Mouse (Mus musculus) hematopoietic stem cell, adult 5-6 weeks (primary cell): ENCODE data around the gene Fam71b. TPM values are rescaled to one million over a fixed set of nuclear protein-coding genes. Genes with fewer than 3 reads are reported as not detected.

Experiments
- ATAC-seq, 2 experiments: fragments of 125-278 bp in 1 of 2; replicated peaks in 1 of 2; 2 replicates each; pipeline ENCODE4 v1.8.0; 2016 to 2017; ENCODE audit warnings: inconsistent platforms in 2 of 2, mild to moderate bottlenecking in 2 of 2, moderate number of reproducible peaks in 2 of 2, low read depth in 1 of 2, moderate TSS enrichment in 1 of 2; ENCODE audit not compliant: low FRiP score in 2 of 2, poor library complexity in 2 of 2, severe bottlenecking in 2 of 2, insufficient read depth in 1 of 2, low TSS enrichment in 1 of 2
- total RNA-seq: library from RNA; stranded (forward); fragments of 172-1452, 232-1000 nt; gene quantifications from 2 replicates; pipeline ENCODE4 v1.2.3, GENCODE M21; 2017

The Fam71b gene
- total RNA-seq, 1 experiment from 2014 or later = not detected

GRCm38 (mm10) chr11:46447644-46448484, 51.5 kb downstream of the Fam71b start:
- peak; percentile 57 to 68 for ATAC-seq

- ATAC-seq = peak; percentile 44 to 62; a peak in 3 of 4 replicates
Observed at GRCm38 (mm10) chr11:46449461-46450080, 53.2 kb downstream of the Fam71b start.

GRCm38 (mm10) chr11:46454453-46455045, 58.2 kb downstream of the Fam71b start, which contains the start of gene Havcr2:
TSS of gene Havcr2 (plus strand) at chr11:46454935.
- peak; percentile 85 to 94 for ATAC-seq

Other genes starting within 250 kb of the Fam71b start
- gene Nipal4, start 230.1 kb upstream of the Fam71b start, total RNA-seq = not detected in 2 replicates
- gene Fndc9, start 161.0 kb upstream of the Fam71b start, total RNA-seq = not detected in 2 replicates
- gene Cyfip2, start 83.7 kb upstream of the Fam71b start, total RNA-seq = 79.8 and 93.2 TPM in 2 replicates
- gene Itk, start 7.0 kb upstream of the Fam71b start, total RNA-seq = 2.9 and 6.0 TPM in 2 replicates
- gene Med7, start 40.4 kb downstream of the Fam71b start, total RNA-seq = 35.3 and 36.8 TPM in 2 replicates
- gene Havcr2, start 58.4 kb downstream of the Fam71b start, total RNA-seq = 5.2 and 5.9 TPM in 2 replicates
- gene Gm12169, start 127.7 kb downstream of the Fam71b start, total RNA-seq = not detected in 2 replicates
- not detected in 2 replicates for gene BC053393, start 175.0 kb downstream of the Fam71b start, total RNA-seq
- not detected in 2 replicates for gene Dppa1, start 232.7 kb downstream of the Fam71b start, total RNA-seq